Mouse (Mus musculus): ENCODE measurements at regions not wholly inside any gene's neighbourhood (a gene's known extent, or its start where the extent isn't known, plus 50 kb on each side); places are given as distances from the start of the nearest gene placed in this dataset.

- TF ChIP-seq CTCF (IDR thresholded peaks at IDR 0.05; ENCODE audit: borderline replicate concordance, insufficient read depth, low read length) = peak; percentile 27; the same call in 1 of the 2 replicates
- TF ChIP-seq POLR2A (IDR thresholded peaks at IDR 0.05; ENCODE audit: low read depth, low read length) = no peak
Measured at GRCm38 (mm10) chr2:61455902-61456301, 122.5 kb upstream of the Tank start.

Measured in embryonic fibroblast, embryonic 13.5 days (primary cell).